Mouse (Mus musculus) gastrocnemius, adult 18-20 months (tissue): ENCODE results near the gene Timm8b. TPM values are rescaled to one million over a fixed set of nuclear protein-coding genes. Genes with fewer than 3 reads are reported as not detected.
A peak's percentile ranks its signal among the peaks of the same experiment; 100 is the strongest.

Experiments
- DNase-seq: peaks from one replicate; pipeline ENCODE4 v3.0.0; 2021; ENCODE audit warnings: low spot score
- long read RNA-seq, 2 experiments: library from polyadenylated mRNA; stranded (forward); transcript quantifications; one replicate each; pipeline ENCODE4 v2.0.0; 2021
- total RNA-seq, 2 experiments: library from RNA; stranded (reverse); gene quantifications; 2 replicates each; pipeline ENCODE4 v1.2.3; 2021

Timm8b gene
- 100 to 1,000 TPM; 223 to 226 TPM for total RNA-seq
- long read RNA-seq, experiment 1, transcript Timm8b-201 (2 exons, 518 nt): major isoform, 213 of 218 reads
- long read RNA-seq, experiment 1, partial matches to known transcripts: 0 of 218 reads
- long read RNA-seq, experiment 1, other reads (novel, unspliced or antisense): 5 of 218 reads
- long read RNA-seq, experiment 2, transcript Timm8b-201 (2 exons, 518 nt): major isoform, 160 of 165 reads
- long read RNA-seq, experiment 2, partial matches to known transcripts: 5 of 165 reads
- long read RNA-seq, experiment 2, other reads (novel, unspliced or antisense): 0 of 165 reads

DNA sequence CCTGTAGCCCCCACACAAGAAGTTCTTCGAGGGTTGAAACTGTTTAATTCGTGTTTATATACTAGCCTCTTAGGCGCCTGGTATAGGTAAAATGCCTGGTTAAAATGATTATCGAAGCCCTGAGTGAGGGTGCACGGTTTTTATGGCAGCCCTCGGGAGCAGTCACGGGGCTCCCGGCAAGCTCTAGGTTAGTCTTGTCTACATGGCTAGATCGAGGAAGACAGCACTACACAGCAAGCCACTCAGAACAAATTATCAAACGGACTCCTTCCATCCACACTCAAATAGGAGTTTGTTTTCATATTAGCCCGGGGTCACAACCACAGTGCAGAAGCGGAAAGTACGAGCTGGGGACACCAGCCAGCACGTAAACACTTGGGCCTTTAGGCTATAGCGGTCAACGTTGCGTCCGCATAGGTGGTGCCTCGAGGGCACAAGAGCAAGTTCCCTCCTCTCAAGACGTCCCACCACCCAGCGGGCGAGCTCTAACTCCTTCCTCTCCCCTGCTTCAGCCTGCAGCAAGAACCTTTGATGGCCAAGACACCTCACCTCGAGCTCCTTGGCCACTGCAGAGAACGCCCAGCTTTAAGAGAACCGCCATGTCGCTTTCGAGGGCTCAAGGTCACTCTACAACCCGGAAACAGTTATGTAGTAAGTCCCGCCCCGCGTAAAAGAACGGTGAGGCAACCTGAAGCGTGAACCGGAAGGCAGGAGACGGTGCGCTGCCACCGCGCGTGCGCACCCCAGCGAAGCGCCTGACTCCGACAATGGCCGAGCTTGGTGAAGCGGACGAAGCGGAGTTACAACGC, at the start of gene Timm8b, which contains the start of gene Sdhd:
Gene Timm8b, plus strand, starts transcription at position 722 of the 809 bp plus-strand sequence.
Gene Sdhd, minus strand, starts transcription at position 624 of the 809 bp plus-strand sequence.
- peak; percentile 94 for DNase-seq

GRCm38 (mm10) chr9:50554241-50555093, 49.2 kb upstream of the Timm8b start, which contains the start of gene Il18:
Gene Il18, plus strand, starts transcription at chr9:50554827.
- DNase-seq: peak; percentile 33

DNA sequence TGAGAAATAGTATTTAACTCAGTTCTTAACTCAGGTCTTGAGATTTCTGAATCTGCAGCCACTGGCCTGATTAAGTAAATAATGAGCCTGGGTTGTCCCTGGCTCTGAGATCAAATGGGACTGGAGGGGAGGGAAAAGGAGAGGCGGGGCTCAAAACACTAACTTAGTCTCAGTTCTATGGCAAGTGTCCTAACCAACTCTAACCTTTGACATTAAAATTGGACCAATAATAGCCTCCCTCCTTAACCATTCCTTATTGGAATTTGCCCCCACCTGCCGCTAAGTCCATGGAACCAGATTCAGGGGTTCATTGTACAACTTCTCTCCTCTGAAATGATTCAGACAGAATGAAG, 48.6 kb upstream of the Timm8b start, which contains the start of gene Bco2:
Gene Bco2, minus strand, starts transcription at position 88 of the 353 bp plus-strand sequence.
- no peak for DNase-seq

- no peak for DNase-seq
Observed at GRCm38 (mm10) chr9:50561145-50561917, 42.4 kb upstream of the Timm8b start, which contains the start of gene Tex12. Gene Tex12, minus strand, starts transcription at chr9:50561325.

DNA sequence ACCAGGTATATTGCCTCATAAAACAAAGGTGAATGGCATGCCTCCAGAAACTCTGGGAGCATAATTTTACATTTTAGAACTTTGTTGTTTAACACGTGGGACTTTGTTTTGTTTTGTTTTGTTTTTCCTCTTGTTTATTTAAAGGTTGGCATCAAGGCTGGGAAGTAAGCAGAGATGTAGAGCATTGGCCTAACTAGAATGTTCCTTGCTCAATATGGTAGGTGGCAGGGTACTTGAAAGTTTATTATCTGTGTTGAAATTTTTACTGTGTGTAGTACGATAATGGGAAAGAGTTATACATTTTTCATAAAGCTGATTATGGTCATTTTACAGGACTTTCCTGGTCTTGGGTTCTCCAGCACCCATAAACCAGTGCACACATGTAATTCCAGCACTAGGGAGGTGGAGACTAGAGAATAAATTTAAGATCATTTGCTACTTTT, 41.8 kb upstream of the Timm8b start:
- no peak for DNase-seq

- no peak for DNase-seq
Observed at GRCm38 (mm10) chr9:50565173-50565572, 38.5 kb upstream of the Timm8b start.

GRCm38 (mm10) chr9:50565940-50566339, 37.8 kb upstream of the Timm8b start:
- DNase-seq: no peak

- no peak for DNase-seq
Observed at GRCm38 (mm10) chr9:50567372-50567771, 36.3 kb upstream of the Timm8b start.

DNA sequence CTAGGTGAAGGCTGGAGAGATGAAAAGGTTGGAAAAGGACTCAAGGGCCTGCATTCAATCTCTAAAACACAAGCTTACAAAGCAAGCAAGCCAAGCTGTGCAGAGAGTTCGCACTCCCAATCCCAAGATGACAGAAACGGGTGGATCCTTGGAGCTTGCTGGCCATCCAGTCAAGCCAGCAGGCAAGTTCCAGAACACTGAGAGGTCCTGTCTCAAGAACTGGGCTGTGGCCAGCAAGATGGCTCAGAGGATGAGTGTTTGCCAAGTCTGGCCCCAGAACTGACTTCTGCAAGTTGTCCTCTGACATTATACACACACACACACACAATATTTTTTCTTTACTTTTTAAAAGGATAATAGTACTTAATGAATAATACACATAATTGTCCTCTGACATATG, 35.8 kb upstream of the Timm8b start:
- peak; percentile 22 for DNase-seq

- DNase-seq: no peak
Observed at GRCm38 (mm10) chr9:50569599-50570525, 33.8 kb upstream of the Timm8b start.

DNA sequence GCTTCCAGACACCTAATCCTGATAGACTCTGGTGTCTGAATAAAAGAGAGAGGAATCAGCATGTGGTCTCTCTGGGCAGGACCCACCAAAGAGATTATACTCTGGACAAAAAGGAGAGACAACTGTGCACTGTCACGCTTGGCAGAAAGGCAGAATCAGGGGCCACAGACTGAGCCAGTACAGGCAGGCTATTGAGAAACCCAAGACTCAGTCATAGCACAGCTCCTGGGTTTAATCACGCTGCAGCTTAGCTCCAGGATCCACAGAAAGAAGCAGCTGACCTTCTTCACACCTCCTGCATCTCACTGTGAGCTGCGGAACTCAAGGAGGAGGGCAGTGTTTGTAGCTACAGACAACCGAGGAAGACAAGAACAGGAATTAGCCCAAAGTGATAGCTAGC, 23.3 kb upstream of the Timm8b start:
- no peak for DNase-seq

DNA sequence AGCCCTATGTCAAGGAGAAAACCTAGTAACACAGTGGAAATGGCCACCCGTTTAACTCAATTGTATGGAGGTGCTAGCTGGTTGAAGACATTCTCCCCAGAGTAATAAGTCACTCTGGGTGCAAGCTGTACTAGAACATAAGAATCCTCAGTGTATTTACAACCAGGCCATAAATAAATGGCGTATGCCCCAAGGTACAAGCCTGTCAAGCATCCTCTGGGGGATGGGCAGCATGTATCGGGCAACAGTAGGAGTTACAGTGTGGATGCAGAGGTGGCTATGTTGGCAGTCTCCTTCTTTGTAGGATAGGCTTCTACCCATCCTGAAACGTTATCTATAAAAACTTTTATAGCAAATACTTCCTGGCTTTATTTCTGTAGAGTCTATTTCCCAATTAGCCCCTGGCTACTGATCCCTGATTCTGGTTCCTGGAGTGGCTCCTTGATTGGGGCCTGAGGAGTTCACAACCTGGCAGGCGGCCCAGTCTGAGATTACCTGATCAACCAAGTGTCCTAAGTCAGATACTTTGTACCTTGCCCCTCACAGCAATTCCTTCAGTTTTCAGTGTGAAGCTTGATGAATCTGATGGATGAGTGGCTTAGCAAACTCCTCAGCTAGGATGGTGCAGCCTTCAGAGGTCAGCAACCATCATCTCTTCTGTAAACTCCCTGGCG, 18.4 kb upstream of the Timm8b start:
- no peak for DNase-seq

GRCm38 (mm10) chr9:50586955-50587354, 16.8 kb upstream of the Timm8b start:
- DNase-seq: no peak

- DNase-seq: no peak
Observed at GRCm38 (mm10) chr9:50590856-50591518, 12.7 kb upstream of the Timm8b start.

GRCm38 (mm10) chr9:50592955-50593354, 10.8 kb upstream of the Timm8b start:
- DNase-seq: no peak

GRCm38 (mm10) chr9:50593544-50593943, 10.2 kb upstream of the Timm8b start:
- no peak for DNase-seq

DNA sequence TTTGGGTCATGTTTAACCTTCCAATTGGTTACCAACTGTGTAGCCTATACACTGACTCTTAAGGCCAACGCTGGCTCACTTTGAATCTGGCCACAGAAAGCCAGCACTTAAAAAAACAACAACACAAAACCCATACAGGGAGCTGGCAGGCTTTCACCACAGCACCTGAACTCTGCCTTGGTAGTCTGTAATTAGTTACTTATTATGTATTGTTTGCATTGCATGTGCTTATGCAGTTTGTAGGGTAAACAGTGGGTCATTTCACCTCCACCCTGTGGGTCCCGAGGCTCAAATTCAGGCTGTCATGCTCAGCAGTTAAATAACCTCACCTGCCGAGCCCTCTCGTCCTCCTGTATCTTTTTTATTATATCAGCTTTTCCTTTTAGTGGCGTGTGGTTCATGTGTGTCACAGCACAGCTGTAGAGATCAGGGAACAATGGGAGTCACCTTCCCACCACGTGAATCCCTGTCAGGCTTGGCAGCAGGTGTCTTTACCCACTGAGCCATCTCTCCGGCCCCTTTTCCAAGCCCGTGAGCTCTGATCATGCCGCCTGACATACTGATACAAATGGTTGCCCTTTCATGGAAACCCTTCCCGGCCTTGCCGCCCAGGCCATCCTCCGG, 8.8 kb upstream of the Timm8b start:
- DNase-seq: no peak

DNA sequence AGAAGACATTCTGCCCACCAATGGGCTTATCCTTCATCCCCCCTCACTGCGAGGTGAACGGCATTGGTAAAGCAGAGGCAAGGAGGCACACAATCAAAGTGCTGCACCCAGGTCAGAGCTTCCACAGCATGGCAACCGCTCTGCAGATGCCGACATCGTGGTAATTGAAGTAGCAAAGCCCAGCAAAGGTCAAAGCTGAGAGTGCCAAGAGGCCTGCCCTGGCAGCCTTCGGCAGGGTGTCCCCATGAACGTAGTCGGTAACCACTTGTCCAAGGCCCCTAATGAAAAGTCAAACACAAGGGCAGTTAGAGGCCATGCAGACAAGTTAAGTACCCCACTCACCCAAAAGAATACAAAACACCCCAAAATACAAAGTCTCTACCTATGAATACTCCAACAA, 6.7 kb upstream of the Timm8b start:
- peak; percentile 61 for DNase-seq
